Comparison of ENCODE assay signal across 11 mouse cellular contexts in genomic region chr14:76247664-76248063, GRCm38 (mm10).
DNase-seq lines count a peak whose midpoint lies in the region; ATAC-seq and TF ChIP-seq lines count a peak whose summit lies in the region.
"Had no signal": no experiment of that assay in that cellular context is flagged by ENCODE, and none has a peak within 500 bp of the region (broad histone marks: within the 10 kb centered on the region; RNA-seq: fewer than 3 reads in every experiment).

No protein-coding gene starts in this region.

- no peaks in the 10 kb centered on the region for H3K9me3 ChIP-seq in kidney, postnatal 0 days (replicated peaks; ENCODE audit: low read length)
- H3K9me3 ChIP-seq in kidney, embryonic 16.5 days (ENCODE audit: low read length): no peaks in the 10 kb centered on the region
- no peaks in the 10 kb centered on the region for H3K9me3 ChIP-seq in MEL (replicated peaks; ENCODE audit: insufficient read depth, low read length)

- ATAC-seq in kidney, postnatal 0 days (replicated peaks; ENCODE audit: low FRiP score, low read depth): no peak
- no peak for ATAC-seq in kidney, embryonic 16.5 days (ENCODE audit: low FRiP score, low TSS enrichment)

- 0 out of 2 replicates have a peak, but pooled peaks cover 7% of the 10 kb centered on the region for H3K4me1 ChIP-seq in kidney, postnatal 0 days (replicated peaks; ENCODE audit: insufficient read depth, low read length)
- H3K4me1 ChIP-seq in kidney, embryonic 16.5 days (ENCODE audit: insufficient read depth, low read length): peaks cover 17% of the 10 kb centered on the region
- H3K4me1 ChIP-seq in MEL (ENCODE audit: control insufficient read depth in 1 of 2, insufficient read depth in 2 of 2, low read length in 2 of 2): no peaks in the 10 kb centered on the region
- H3K4me1 ChIP-seq: megakaryocyte, embryonic 14.5 days had no signal

- H3K9ac ChIP-seq in kidney, postnatal 0 days (ENCODE audit: low read depth, low read length): no peak overlapping the region
- H3K9ac ChIP-seq in kidney, embryonic 16.5 days (replicated peaks; ENCODE audit: low read length): no peak overlapping the region
- H3K9ac ChIP-seq in MEL (ENCODE audit: control insufficient read depth, low read depth, low read length, poor library complexity, severe bottlenecking): no peak overlapping the region

- no peak overlapping the region for H3K27ac ChIP-seq in kidney, postnatal 0 days
- H3K27ac ChIP-seq in kidney, embryonic 16.5 days (ENCODE audit: low read length): no peak overlapping the region
- H3K27ac ChIP-seq in MEL (ENCODE audit: control insufficient read depth, low read depth, low read length): no peak overlapping the region
- H3K27ac ChIP-seq: embryonic facial prominence, embryonic 10.5 days had no signal

- peak; percentile 57 for TF ChIP-seq CTCF in kidney, postnatal 0 days (IDR thresholded peaks at IDR 0.05; ENCODE audit: low read depth)
- TF ChIP-seq CTCF in MEL (IDR thresholded peaks at IDR 0.05 in 2 of 3, conservative IDR thresholded peaks at IDR 0.05 in 1 of 3; ENCODE audit: control insufficient read depth in 1 of 3, insufficient read depth in 1 of 3, low read depth in 2 of 3, low read length in 3 of 3, poor library complexity in 1 of 3, severe bottlenecking in 1 of 3): peak in 2 of 3 experiments; percentile 26 to 37; a peak in 3 of 6 replicates

- no peaks in the 10 kb centered on the region for H3K36me3 ChIP-seq in kidney, postnatal 0 days (ENCODE audit: insufficient read depth, low read length)
- H3K36me3 ChIP-seq in kidney, embryonic 16.5 days (ENCODE audit: insufficient read depth, low read length): no peaks in the 10 kb centered on the region
- H3K36me3 ChIP-seq in MEL (ENCODE audit: control insufficient read depth in 1 of 2, insufficient read depth in 2 of 2, low read length in 2 of 2): no peaks in the 10 kb centered on the region
- H3K36me3 ChIP-seq: embryonic facial prominence, embryonic 10.5 days had no signal

- TF ChIP-seq RAD21 in MEL (IDR thresholded peaks at IDR 0.05; ENCODE audit: low read depth, low read length): no peak

- TF ChIP-seq EP300 in MEL (IDR thresholded peaks at IDR 0.05; ENCODE audit: low read depth in 1 of 2, low read length in 2 of 2): no peak

- no peaks in the 10 kb centered on the region for H3K79me2 ChIP-seq in MEL (ENCODE audit: control insufficient read depth, insufficient read depth, low read length, poor library complexity)

- TF ChIP-seq POLR2A in MEL (IDR thresholded peaks at IDR 0.05; ENCODE audit: control insufficient read depth in 1 of 2, insufficient read depth in 1 of 2, low read depth in 1 of 2, low read length in 2 of 2, poor library complexity in 1 of 2): no peak

- no peak overlapping the region for H3K4me2 ChIP-seq in kidney, postnatal 0 days (ENCODE audit: low read length)
- no peak overlapping the region for H3K4me2 ChIP-seq in kidney, embryonic 16.5 days (replicated peaks; ENCODE audit: low read depth, low read length)

- no peaks in the 10 kb centered on the region for H3K27me3 ChIP-seq in kidney, postnatal 0 days (ENCODE audit: insufficient read depth, low read length)
- H3K27me3 ChIP-seq in kidney, embryonic 16.5 days (ENCODE audit: insufficient read depth, low read length): no peaks in the 10 kb centered on the region
- H3K27me3 ChIP-seq in MEL (ENCODE audit: control insufficient read depth in 1 of 2, insufficient read depth in 2 of 2, low read length in 2 of 2): no peaks in the 10 kb centered on the region
- H3K27me3 ChIP-seq: megakaryocyte, embryonic 14.5 days had no signal

- DNase-seq in adrenal gland, postnatal 10 days: peak; percentile 15
- no peak for DNase-seq in adrenal gland, adult (ENCODE audit: inconsistent age in 2 of 2, low spot score in 1 of 2)
- DNase-seq in kidney, postnatal 0 days (ENCODE audit: low spot score): no peak
- no peak for DNase-seq in MEL (ENCODE audit: low read depth, low spot score)
- DNase-seq in lung, postnatal 36 days: peak; percentile 41
- no peak for DNase-seq in frontal cortex, adult 2 months (ENCODE audit: extremely low spot score in 1 of 2, low spot score in 1 of 2)
- no peak for DNase-seq in cerebellum, adult 9-11 months
- DNase-seq: kidney, adult 8-10 months had no signal

- no peak overlapping the region for H3K4me3 ChIP-seq in kidney, postnatal 0 days (replicated peaks; ENCODE audit: low read depth, low read length)
- no peak overlapping the region for H3K4me3 ChIP-seq in kidney, embryonic 16.5 days (ENCODE audit: low read length)
- no peak overlapping the region for H3K4me3 ChIP-seq in MEL (ENCODE audit: control insufficient read depth in 1 of 2, insufficient read depth in 1 of 2, low read depth in 2 of 2, low read length in 2 of 2)
- H3K4me3 ChIP-seq: embryonic facial prominence, embryonic 10.5 days; megakaryocyte, embryonic 14.5 days had no signal

- 83% methylated on average over 4 of the region's 4 CpGs for WGBS in kidney, postnatal 0 days
- WGBS in kidney, embryonic 16.5 days: 86% methylated on average over 4 of the region's 4 CpGs

TF ChIP-seq in MEL, 35 proteins besides CTCF, POLR2A, EP300 and RAD21:
- TF ChIP-seq ZMIZ1 (IDR thresholded peaks at IDR 0.05; ENCODE audit: low read depth, low read length) (no peak), RCOR1 (IDR thresholded peaks at IDR 0.05; ENCODE audit: low read depth, low read length) (no peak), SMC3 (IDR thresholded peaks at IDR 0.05; ENCODE audit: low read depth, low read length) (peak; percentile 27; the same call in 1 of the 2 replicates)
TF ChIP-seq in MEL: peak in this region for 1.

Comparison
In these comparisons a context has a peak if more than half of its experiments do, and no peak if none do; other contexts are left out.
1. DNase-seq: peak in adrenal gland, postnatal 10 days (single experiment) and lung, postnatal 36 days (single experiment); none in adrenal gland, adult (0 of 2), kidney, postnatal 0 days (single experiment), MEL (single experiment), frontal cortex, adult 2 months (0 of 2) and cerebellum, adult 9-11 months (single experiment).